Mouse (Mus musculus) erythroblast, embryonic 14.5 days (primary cell): ENCODE measurements at regions not wholly inside any gene's neighbourhood (a gene's known extent, or its start where the extent isn't known, plus 50 kb on each side); places are given as distances from the start of the nearest gene placed in this dataset.

Experiments used
- H3K27me3 ChIP-seq: 2 replicates; pipeline ENCODE4 v1.6.1; 2012; ENCODE audit warnings: inconsistent platforms; ENCODE audit not compliant: control insufficient read depth
- H3K36me3 ChIP-seq: 2 replicates; pipeline ENCODE4 v1.6.1; 2012; ENCODE audit warnings: mild to moderate bottlenecking, inconsistent platforms; ENCODE audit not compliant: control insufficient read depth
- H3K4me1 ChIP-seq: 2 replicates; pipeline ENCODE4 v1.6.1; 2012; ENCODE audit warnings: inconsistent platforms; ENCODE audit not compliant: control insufficient read depth
- H3K4me3 ChIP-seq: replicated peaks from 2 replicates; pipeline ENCODE3; 2012; ENCODE audit warnings: moderate library complexity, mild to moderate bottlenecking, inconsistent platforms
- H3K9me3 ChIP-seq: 2 replicates; pipeline ENCODE4 v1.6.1; 2012; ENCODE audit warnings: low read length, inconsistent platforms, mixed read lengths; ENCODE audit not compliant: control insufficient read depth
- GATA1 ChIP-seq: IDR thresholded peaks from 2 replicates; pipeline ENCODE4 v1.6.1; 2012; ENCODE audit warnings: low read length, inconsistent platforms, mixed read lengths
- TAL1 ChIP-seq: IDR thresholded peaks from 3 replicates; pipeline ENCODE4 v1.6.1; 2012; ENCODE audit warnings: low read length, inconsistent platforms, mixed read lengths

DNA sequence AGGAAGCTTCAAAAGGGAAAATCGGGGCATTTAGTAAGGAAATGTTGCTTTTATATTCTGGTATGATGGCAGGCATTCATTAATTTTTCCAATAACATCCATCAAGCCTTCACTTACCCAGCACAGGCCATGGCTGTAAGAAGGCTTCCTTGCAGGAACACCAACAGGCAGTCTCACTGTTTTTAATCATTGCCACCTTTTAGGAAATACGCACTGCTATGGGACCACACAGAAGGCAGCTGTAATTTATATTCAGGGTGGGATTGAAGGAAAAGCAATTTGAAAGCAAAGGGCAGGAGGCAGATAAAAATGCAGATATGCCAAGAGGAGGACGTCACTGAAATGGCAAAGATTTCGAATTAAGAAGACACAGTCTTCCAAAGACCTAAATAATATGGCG lies 937.8 kb downstream of the Adgrl2 start:
- no peaks in the 10 kb centered on the region for H3K4me1 ChIP-seq
- no peaks in the 10 kb centered on the region for H3K9me3 ChIP-seq
- no peaks in the 10 kb centered on the region for H3K36me3 ChIP-seq
- H3K27me3 ChIP-seq = no peaks in the 10 kb centered on the region
- H3K4me3 ChIP-seq = no peak overlapping the region
- no peak for TF ChIP-seq TAL1
- no peak for TF ChIP-seq GATA1

GRCm38 (mm10) chr3:148048247-148048646 lies 942.1 kb downstream of the Adgrl2 start:
- TF ChIP-seq TAL1 (no peak), GATA1 (no peak)
- no peak overlapping the region for H3K4me3 ChIP-seq
- no peaks in the 10 kb centered on the region for H3K4me1 ChIP-seq
- no peaks in the 10 kb centered on the region for H3K27me3 ChIP-seq
- no peaks in the 10 kb centered on the region for H3K36me3 ChIP-seq
- H3K9me3 ChIP-seq = no peaks in the 10 kb centered on the region

DNA sequence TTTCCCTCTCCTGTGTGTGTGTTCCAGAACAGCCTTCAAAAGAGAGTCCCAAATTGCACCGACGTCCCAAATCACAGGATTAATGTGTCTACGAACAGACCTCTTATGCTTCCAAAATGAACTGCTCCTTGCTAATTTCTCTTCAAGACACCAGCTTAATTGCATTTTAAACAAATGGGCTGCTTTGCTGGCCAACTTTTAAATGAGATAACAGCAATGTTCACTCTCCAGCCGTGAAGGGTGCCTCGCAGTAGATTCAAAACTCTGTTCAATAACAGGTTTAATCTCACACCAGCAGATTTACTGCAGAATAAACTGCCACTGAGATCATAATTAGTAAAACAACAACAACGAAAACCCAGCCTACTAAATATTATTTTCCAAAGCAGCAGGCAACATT lies 957.8 kb downstream of the Adgrl2 start:
- Histone ChIP-seq H3K4me3 (no peak overlapping the region), H3K4me1 (no peaks in the 10 kb centered on the region), H3K36me3 (no peaks in the 10 kb centered on the region), H3K9me3 (peaks cover 10% of the 10 kb centered on the region; the same call in 1 of the 2 replicates), H3K27me3 (no peaks in the 10 kb centered on the region)
- no peak for TF ChIP-seq TAL1
- no peak for TF ChIP-seq GATA1

DNA sequence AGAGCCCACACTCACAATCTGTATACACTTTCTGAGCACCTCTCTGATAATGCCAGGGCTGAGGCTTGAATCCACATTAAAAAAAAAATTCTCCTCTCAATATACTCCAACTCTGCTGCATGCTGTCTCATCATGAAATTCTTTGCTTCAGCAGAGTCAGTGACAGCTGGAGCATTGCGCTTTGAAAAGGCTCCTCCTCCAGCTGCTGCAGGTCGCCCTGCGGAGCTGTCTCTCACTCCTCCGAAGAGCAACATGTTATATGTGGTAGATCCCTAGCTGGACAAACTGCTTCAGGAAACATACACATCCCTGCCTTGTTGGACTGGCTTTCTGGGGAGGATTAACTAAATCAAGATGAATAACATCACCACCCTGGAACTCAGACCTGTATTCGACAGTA lies 984.5 kb downstream of the Adgrl2 start:
- Histone ChIP-seq H3K4me1 (no peaks in the 10 kb centered on the region), H3K9me3 (peaks cover 2% of the 10 kb centered on the region; the same call in 1 of the 2 replicates), H3K4me3 (no peak overlapping the region), H3K36me3 (no peaks in the 10 kb centered on the region), H3K27me3 (no peaks in the 10 kb centered on the region)
- TF ChIP-seq GATA1 (no peak), TAL1 (no peak)

- no peaks in the 10 kb centered on the region for H3K27me3 ChIP-seq
- no peak for TF ChIP-seq GATA1
Observed at GRCm38 (mm10) chr3:148004006-148004405, 986.3 kb downstream of the Adgrl2 start.

DNA sequence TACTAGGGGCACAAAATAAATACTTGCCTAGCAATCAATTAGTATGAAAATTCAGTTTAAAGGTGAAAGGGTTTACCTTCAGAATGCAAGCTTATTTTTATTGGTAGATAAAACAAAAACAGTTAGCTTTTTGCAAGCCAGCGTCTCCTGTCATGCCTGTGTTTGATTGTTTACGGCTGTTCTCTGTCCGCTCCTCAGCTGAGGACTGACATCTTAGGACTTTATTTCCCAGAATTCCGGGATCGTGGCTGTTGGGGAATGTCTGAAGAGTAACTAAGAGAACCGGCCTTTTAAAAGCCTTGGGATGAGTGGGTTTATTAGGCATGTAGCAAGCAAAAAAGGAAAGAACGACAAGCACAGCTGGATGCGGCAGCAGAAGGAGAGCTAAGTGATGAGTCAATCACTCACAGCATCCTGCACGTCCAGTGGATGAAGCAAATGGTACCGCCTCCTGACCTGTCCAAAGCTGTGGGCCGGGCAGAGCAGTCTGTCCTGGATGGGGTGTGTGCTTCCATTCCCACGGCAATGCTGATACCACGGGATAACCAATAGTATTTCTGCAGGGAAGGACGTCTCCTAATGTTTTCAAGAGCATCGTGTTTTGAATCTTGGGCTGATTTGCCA lies 990.9 kb downstream of the Adgrl2 start:
- Histone ChIP-seq H3K4me3 (no peak overlapping the region), H3K27me3 (no peaks in the 10 kb centered on the region), H3K36me3 (no peaks in the 10 kb centered on the region), H3K9me3 (peaks cover 4% of the 10 kb centered on the region; the same call in 1 of the 2 replicates), H3K4me1 (no peaks in the 10 kb centered on the region)
- TF ChIP-seq GATA1 (no peak), TAL1 (no peak)

More at GRCm38 (mm10) chr3:148004006-148004405, 986.3 kb downstream of the Adgrl2 start:
- Histone ChIP-seq H3K4me1 (no peaks in the 10 kb centered on the region), H3K9me3 (peaks cover 2% of the 10 kb centered on the region; the same call in 1 of the 2 replicates), H3K36me3 (no peaks in the 10 kb centered on the region), H3K4me3 (no peak overlapping the region)

- Histone ChIP-seq H3K27me3 (no peaks in the 10 kb centered on the region), H3K4me3 (no peak overlapping the region), H3K4me1 (no peaks in the 10 kb centered on the region), H3K36me3 (no peaks in the 10 kb centered on the region), H3K9me3 (peaks cover 6% of the 10 kb centered on the region)
- TF ChIP-seq TAL1 = no peak
- TF ChIP-seq GATA1 = no peak
Observed at GRCm38 (mm10) chr3:147991738-147992137, 998.6 kb downstream of the Adgrl2 start.

GRCm38 (mm10) chr3:147990831-147991230 lies 999.5 kb downstream of the Adgrl2 start:
- no peaks in the 10 kb centered on the region for H3K4me1 ChIP-seq
- no peaks in the 10 kb centered on the region for H3K27me3 ChIP-seq
- H3K36me3 ChIP-seq = no peaks in the 10 kb centered on the region
- peaks cover 6% of the 10 kb centered on the region for H3K9me3 ChIP-seq
- no peak for TF ChIP-seq TAL1
- no peak for TF ChIP-seq GATA1
- no peak overlapping the region for H3K4me3 ChIP-seq

DNA sequence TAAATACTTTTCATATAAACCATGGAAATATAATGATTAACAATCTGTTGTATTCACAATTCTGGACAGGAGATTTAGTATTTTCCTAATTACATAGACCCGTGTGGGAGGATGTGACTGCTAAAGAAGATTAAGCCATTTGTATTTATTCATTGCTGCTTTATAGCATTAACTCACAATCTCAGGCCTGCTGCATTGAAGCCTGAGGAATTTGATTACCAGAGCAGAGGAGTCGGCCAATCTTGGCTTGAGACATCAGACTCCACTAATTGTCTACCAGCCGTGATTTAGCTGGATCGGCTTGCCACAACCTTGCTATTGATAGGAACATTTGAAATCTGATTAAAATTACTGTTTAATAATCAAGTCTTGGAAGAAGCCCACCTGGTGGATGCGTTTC lies 1007.5 kb downstream of the Adgrl2 start:
- Histone ChIP-seq H3K9me3 (no peaks in the 10 kb centered on the region), H3K4me3 (no peak overlapping the region), H3K27me3 (no peaks in the 10 kb centered on the region), H3K4me1 (no peaks in the 10 kb centered on the region), H3K36me3 (no peaks in the 10 kb centered on the region)
- TF ChIP-seq GATA1 (no peak), TAL1 (no peak)

GRCm38 (mm10) chr3:147981621-147982020 lies 1008.7 kb downstream of the Adgrl2 start:
- no peak overlapping the region for H3K4me3 ChIP-seq
- no peaks in the 10 kb centered on the region for H3K9me3 ChIP-seq
- no peaks in the 10 kb centered on the region for H3K27me3 ChIP-seq
- TF ChIP-seq GATA1 (no peak), TAL1 (no peak)
- no peaks in the 10 kb centered on the region for H3K36me3 ChIP-seq
- H3K4me1 ChIP-seq = no peaks in the 10 kb centered on the region
